Mouse (Mus musculus) Patski (cell line): ENCODE data around the gene Stx8. TPM values are rescaled to one million over a fixed set of nuclear protein-coding genes. Genes with fewer than 3 reads are reported as not detected.

Source experiments
- ATAC-seq: fragments of 100-300 bp; one replicate; pipeline ENCODE4 v1.8.0; 2021
- CTCF ChIA-PET: fragments of 350-600 bp; sonication (Branson Sonifier 250); formaldehyde crosslinking; loops from one replicate; lab custom pipeline; 2022; ENCODE audit warnings: inconsistent platforms; lab: Charles Lee
- POLR2A ChIA-PET: fragments of 350-600 bp; sonication (Branson Sonifier 250); formaldehyde crosslinking; loops from one replicate; lab custom pipeline; 2022; ENCODE audit warnings: antibody characterized with exemption, inconsistent platforms; lab: Charles Lee
- DNase-seq: peaks from one replicate; pipeline ENCODE4 v3.0.0-alpha.2; 2011; ENCODE audit warnings: low read depth, low spot score
- H3K27me3 ChIP-seq: fragments of 371-371 bp; one replicate; pipeline ENCODE4 v1.5.1; 2021
- CTCF ChIP-seq: fragments of 100-300 bp; IDR thresholded peaks from one replicate; pipeline ENCODE4 v1.5.1; 2021
- in situ Hi-C: fragments of 300-500 bp; cut with MboI; formaldehyde crosslinking; loops from 3 replicates; pipeline ENCODE4 v1.11.1; 2018; ENCODE audit warnings: low pct_unique_long_range_greater_than_20kb, mixed read lengths
- polyA plus RNA-seq: library from polyadenylated mRNA; unstranded; gene quantifications from one replicate; pipeline ENCODE4 v1.2.3, GENCODE M21; 2021

The Stx8 gene
- polyA plus RNA-seq, 1 experiment from 2014 or later, result 64.8 TPM

GRCm38 (mm10) chr11:67973225-67973624, 7.2 kb downstream of the Stx8 start:
- ATAC-seq, result no peak
- no peak for DNase-seq
- no peak for TF ChIP-seq CTCF
- ChIA-PET POLR2A (no interaction called here), CTCF (interaction anchor here (0.7 kb wide), 1 partner anchor 19 kb away, joined by 3 read pairs; no protein-coding TSS in a partner anchor)
- H3K27me3 ChIP-seq, result no peaks in the 10 kb centered on the region
- in situ Hi-C loops, result no loop called here

- DNase-seq (no peak), ATAC-seq (no peak)
- in situ Hi-C loops, result no loop called here
- no peaks in the 10 kb centered on the region for H3K27me3 ChIP-seq
- ChIA-PET POLR2A (interaction anchor here (0.6 kb wide), 1 partner anchor 210 kb away, joined by 5 read pairs; no protein-coding TSS in a partner anchor), CTCF (interaction anchor here (0.6 to 3.2 kb wide), 6 partner anchors 11 to 442 kb away, joined by 3 to 7 read pairs (median 3); no protein-coding TSS in a partner anchor)
- TF ChIP-seq CTCF, result peak; percentile 40
These were observed 9.3 kb downstream of the Stx8 start for GRCm38 (mm10) chr11:67975252-67975651.

GRCm38 (mm10) chr11:67983564-67983963, 17.6 kb downstream of the Stx8 start:
- ChIA-PET POLR2A (no interaction called here), CTCF (interaction anchor here (1.7 kb wide), 1 partner anchor 12 kb away, joined by 5 read pairs; no protein-coding TSS in a partner anchor)
- H3K27me3 ChIP-seq, result no peaks in the 10 kb centered on the region
- no peak for TF ChIP-seq CTCF
- in situ Hi-C loops, result no loop called here
- ATAC-seq (no peak), DNase-seq (no peak)

- in situ Hi-C loops, result no loop called here
- no peaks in the 10 kb centered on the region for H3K27me3 ChIP-seq
- ChIA-PET CTCF (no interaction called here), POLR2A (no interaction called here)
- no peak for ATAC-seq
- no peak for DNase-seq
- TF ChIP-seq CTCF, result no peak
These were observed 25.2 kb downstream of the Stx8 start for GRCm38 (mm10) chr11:67991240-67991639.

GRCm38 (mm10) chr11:67995965-67996364, 30.0 kb downstream of the Stx8 start:
- in situ Hi-C loops, result no loop called here
- no peak for TF ChIP-seq CTCF
- ATAC-seq (no peak), DNase-seq (no peak)
- POLR2A ChIA-PET, result no interaction called here
- CTCF ChIA-PET, result interaction anchor here (0.7 to 1.1 kb wide), 2 partner anchors 9 to 10 kb away, joined by 3 read pairs; no protein-coding TSS in a partner anchor
- H3K27me3 ChIP-seq, result no peaks in the 10 kb centered on the region

GRCm38 (mm10) chr11:67998905-67999304, 32.9 kb downstream of the Stx8 start:
- DNase-seq (no peak), ATAC-seq (no peak)
- no peak for TF ChIP-seq CTCF
- H3K27me3 ChIP-seq, result no peaks in the 10 kb centered on the region
- ChIA-PET POLR2A (no interaction called here), CTCF (no interaction called here)
- in situ Hi-C loops, result no loop called here

- no peaks in the 10 kb centered on the region for H3K27me3 ChIP-seq
- peak; percentile 48 for TF ChIP-seq CTCF
- in situ Hi-C loops, result loop anchor here (5.0 to 10.0 kb wide), 2 partner anchors 205 to 408 kb away; no protein-coding TSS in a partner anchor
- CTCF ChIA-PET, result no interaction called here
- POLR2A ChIA-PET, result no interaction called here
- ATAC-seq (no peak), DNase-seq (no peak)
These were observed 33.6 kb downstream of the Stx8 start for GRCm38 (mm10) chr11:67999629-68000028.

GRCm38 (mm10) chr11:68004191-68004590, 38.2 kb downstream of the Stx8 start:
- POLR2A ChIA-PET, result no interaction called here
- peak; percentile 96 for TF ChIP-seq CTCF
- in situ Hi-C loops, result loop anchor here (5.0 to 10.0 kb wide), 2 partner anchors 201 to 403 kb away; no protein-coding TSS in a partner anchor
- no peak for ATAC-seq
- no peaks in the 10 kb centered on the region for H3K27me3 ChIP-seq
- DNase-seq, result peak; percentile 7
- CTCF ChIA-PET, result interaction anchor here (0.5 to 2.0 kb wide), 14 partner anchors 9 to 414 kb away, joined by 3 to 12 read pairs (median 3); partner anchors contain the start of gene Ntn1

- no peak for ATAC-seq
- no peak for TF ChIP-seq CTCF
- DNase-seq, result no peak
- POLR2A ChIA-PET, result interaction anchor here (0.6 kb wide), 1 partner anchor 19 kb away, joined by 3 read pairs; no protein-coding TSS in a partner anchor
- CTCF ChIA-PET, result interaction anchor here (1.4 kb wide), 2 partner anchors 13 to 411 kb away, joined by 3 to 4 read pairs; no protein-coding TSS in a partner anchor
- in situ Hi-C loops, result loop anchor here (10.0 kb wide), 1 partner anchor 198 kb away; no protein-coding TSS in a partner anchor
- no peaks in the 10 kb centered on the region for H3K27me3 ChIP-seq
These were observed 40.3 kb downstream of the Stx8 start for GRCm38 (mm10) chr11:68006216-68006789.

- no peak for TF ChIP-seq CTCF
- in situ Hi-C loops, result loop anchor here (10.0 kb wide), 1 partner anchor 197 kb away; no protein-coding TSS in a partner anchor
- CTCF ChIA-PET, result interaction anchor here (0.9 to 1.4 kb wide), 3 partner anchors 10 to 410 kb away, joined by 3 read pairs; no protein-coding TSS in a partner anchor
- DNase-seq, result no peak
- ATAC-seq, result no peak
- POLR2A ChIA-PET, result interaction anchor here (0.5 kb wide), 1 partner anchor 414 kb away, joined by 3 read pairs; no protein-coding TSS in a partner anchor
- no peaks in the 10 kb centered on the region for H3K27me3 ChIP-seq
These were observed 41.7 kb downstream of the Stx8 start for GRCm38 (mm10) chr11:68007645-68008044.

- POLR2A ChIA-PET, result no interaction called here
- CTCF ChIA-PET, result no interaction called here
- no peak for DNase-seq
- TF ChIP-seq CTCF, result no peak
- in situ Hi-C loops, result loop anchor here (10.0 kb wide), 1 partner anchor 195 kb away; no protein-coding TSS in a partner anchor
- H3K27me3 ChIP-seq, result no peaks in the 10 kb centered on the region
- no peak for ATAC-seq
These were observed 43.4 kb downstream of the Stx8 start for GRCm38 (mm10) chr11:68009377-68009776.
